Mouse (Mus musculus): Measurements from ENCODE around the gene D430019H16Rik.

D430019H16Rik gene

GRCm38 (mm10) chr12:105453670-105454257, at the start of gene D430019H16Rik:
TSS of gene D430019H16Rik (plus strand) at chr12:105453856.
- DNase-seq (ENCODE audit: low spot score): peak; percentile 84

GRCm38 (mm10) chr12:105406008-105406407, 47.6 kb upstream of the D430019H16Rik start:
- no peak for DNase-seq (ENCODE audit: low spot score)

GRCm38 (mm10) chr12:105413909-105414308, 39.7 kb upstream of the D430019H16Rik start:
- no peak for DNase-seq (ENCODE audit: low spot score)

- no peak for DNase-seq (ENCODE audit: low spot score)
These were observed 33.2 kb upstream of the D430019H16Rik start for GRCm38 (mm10) chr12:105420476-105420875.

GRCm38 (mm10) chr12:105426541-105426940, 27.1 kb upstream of the D430019H16Rik start:
- DNase-seq (ENCODE audit: low spot score): no peak

- peak; percentile 88 for DNase-seq (ENCODE audit: low spot score)
These were observed 26.5 kb upstream of the D430019H16Rik start for GRCm38 (mm10) chr12:105427039-105427757.

- peak; percentile 30 for DNase-seq (ENCODE audit: low spot score)
These were observed 21.8 kb upstream of the D430019H16Rik start for GRCm38 (mm10) chr12:105431872-105432271.

- no peak for DNase-seq (ENCODE audit: low spot score)
These were observed 20.8 kb upstream of the D430019H16Rik start for GRCm38 (mm10) chr12:105432807-105433206.

- DNase-seq (ENCODE audit: low spot score): no peak
These were observed 15.4 kb upstream of the D430019H16Rik start for GRCm38 (mm10) chr12:105438259-105438658.

GRCm38 (mm10) chr12:105439976-105440375, 13.7 kb upstream of the D430019H16Rik start:
- DNase-seq (ENCODE audit: low spot score): no peak

GRCm38 (mm10) chr12:105443569-105443968, 10.1 kb upstream of the D430019H16Rik start:
- DNase-seq (ENCODE audit: low spot score): no peak

- DNase-seq (ENCODE audit: low spot score): no peak
These were observed 7.9 kb upstream of the D430019H16Rik start for GRCm38 (mm10) chr12:105445767-105446166.

GRCm38 (mm10) chr12:105449239-105449638, 4.4 kb upstream of the D430019H16Rik start:
- no peak for DNase-seq (ENCODE audit: low spot score)

GRCm38 (mm10) chr12:105454258-105455062, 804 bp downstream of the D430019H16Rik start:
- peak; percentile 46 for DNase-seq (ENCODE audit: low spot score)

GRCm38 (mm10) chr12:105455063-105455559, 1.5 kb downstream of the D430019H16Rik start:
- DNase-seq (ENCODE audit: low spot score): peak; percentile 58

GRCm38 (mm10) chr12:105458791-105459190, 5.1 kb downstream of the D430019H16Rik start:
- no peak for DNase-seq (ENCODE audit: low spot score)

GRCm38 (mm10) chr12:105461066-105461465, 7.4 kb downstream of the D430019H16Rik start:
- DNase-seq (ENCODE audit: low spot score): no peak

GRCm38 (mm10) chr12:105469026-105469425, 15.4 kb downstream of the D430019H16Rik start:
- no peak for DNase-seq (ENCODE audit: low spot score)

- DNase-seq (ENCODE audit: low spot score): no peak
These were observed 21.7 kb downstream of the D430019H16Rik start for GRCm38 (mm10) chr12:105475230-105475911.

- peak; percentile 84 for DNase-seq (ENCODE audit: low spot score)
These were observed 22.8 kb downstream of the D430019H16Rik start for GRCm38 (mm10) chr12:105476453-105476852.

GRCm38 (mm10) chr12:105476993-105477392, 23.3 kb downstream of the D430019H16Rik start:
- DNase-seq (ENCODE audit: low spot score): no peak

GRCm38 (mm10) chr12:105483503-105483902, 29.8 kb downstream of the D430019H16Rik start:
- DNase-seq (ENCODE audit: low spot score): peak; percentile 80

Data from retina, embryonic 14.5 days (tissue).